Mouse (Mus musculus) G1E (cell line): ENCODE data around the gene Mtmr6. TPM values are rescaled to one million over a fixed set of nuclear protein-coding genes. Genes with fewer than 3 reads are reported as not detected.
A peak's percentile ranks its signal among the peaks of the same experiment; 100 is the strongest.

ENCODE experiments used
- ATAC-seq: 2 replicates; pipeline ENCODE4 v1.8.0; 2016; ENCODE audit warnings: mild to moderate bottlenecking; ENCODE audit not compliant: insufficient number of reproducible peaks, poor library complexity, low FRiP score, severe bottlenecking; ENCODE audit errors: extremely low read depth
- DNase-seq: peaks from one replicate; pipeline ENCODE4 v3.0.0; 2012; ENCODE audit warnings: low spot score
- H3K27me3 ChIP-seq: 2 replicates; pipeline ENCODE4 v1.6.1; 2012; ENCODE audit warnings: mild to moderate bottlenecking, low read length, inconsistent platforms; ENCODE audit not compliant: insufficient read depth
- H3K36me3 ChIP-seq: replicated peaks from 2 replicates; pipeline ENCODE3; 2012; ENCODE audit warnings: mild to moderate bottlenecking, inconsistent platforms
- H3K4me1 ChIP-seq: 2 replicates; pipeline ENCODE4 v1.6.1; 2012; ENCODE audit warnings: low read depth, low read length, inconsistent platforms, mixed read lengths; ENCODE audit not compliant: insufficient read depth
- H3K4me3 ChIP-seq: 2 replicates; pipeline ENCODE4 v1.5.1; 2012; ENCODE audit warnings: low read depth, mild to moderate bottlenecking, inconsistent platforms, low read length, moderate library complexity, mixed read lengths
- H3K9me3 ChIP-seq: replicated peaks from 2 replicates; pipeline ENCODE4 v1.6.1; 2012; ENCODE audit warnings: inconsistent platforms
- CTCF ChIP-seq: IDR thresholded peaks from 2 replicates; pipeline ENCODE4 v1.5.1; 2012; ENCODE audit warnings: low read depth, low read length, inconsistent platforms, mixed read lengths
- GATA1 ChIP-seq: IDR thresholded peaks from 2 replicates; pipeline ENCODE4 v1.6.1; 2012; ENCODE audit warnings: borderline replicate concordance, low read length, inconsistent platforms, mixed read lengths
- GATA2 ChIP-seq: IDR thresholded peaks from 2 replicates; pipeline ENCODE4 v1.6.1; 2012; ENCODE audit warnings: low read depth, low read length, inconsistent platforms, borderline replicate concordance
- POLR2AphosphoS5 ChIP-seq: IDR thresholded peaks from 2 replicates; pipeline ENCODE4 v1.6.1; 2012; ENCODE audit warnings: low read depth, low read length, inconsistent platforms; ENCODE audit not compliant: insufficient replicate concordance
- TAL1 ChIP-seq: conservative IDR thresholded peaks from 2 replicates; pipeline ENCODE4 v1.6.1; 2012; ENCODE audit warnings: low read depth, low read length, inconsistent platforms, mixed read lengths
- polyA plus RNA-seq: library from polyadenylated mRNA; stranded (reverse); fragments of >175 nt; gene quantifications from 2 replicates; pipeline ENCODE4 v1.2.3, GENCODE M21; 2012
- total RNA-seq, 2 experiments: library from RNA; stranded (forward) in 1 of 2; stranded (reverse) in 1 of 2; fragments of 200-1000 nt in 1 of 2; fragments of >200 nt in 1 of 2; fragmentation: Nextera tagmentation in 1 of 2; gene quantifications; 2 replicates each; pipeline ENCODE4 v1.2.3; 2014 to 2017

Mtmr6 gene
- total and polyA plus RNA-seq, 3 experiments: 10.0 to 67.6 (median 28.4) TPM

DNA sequence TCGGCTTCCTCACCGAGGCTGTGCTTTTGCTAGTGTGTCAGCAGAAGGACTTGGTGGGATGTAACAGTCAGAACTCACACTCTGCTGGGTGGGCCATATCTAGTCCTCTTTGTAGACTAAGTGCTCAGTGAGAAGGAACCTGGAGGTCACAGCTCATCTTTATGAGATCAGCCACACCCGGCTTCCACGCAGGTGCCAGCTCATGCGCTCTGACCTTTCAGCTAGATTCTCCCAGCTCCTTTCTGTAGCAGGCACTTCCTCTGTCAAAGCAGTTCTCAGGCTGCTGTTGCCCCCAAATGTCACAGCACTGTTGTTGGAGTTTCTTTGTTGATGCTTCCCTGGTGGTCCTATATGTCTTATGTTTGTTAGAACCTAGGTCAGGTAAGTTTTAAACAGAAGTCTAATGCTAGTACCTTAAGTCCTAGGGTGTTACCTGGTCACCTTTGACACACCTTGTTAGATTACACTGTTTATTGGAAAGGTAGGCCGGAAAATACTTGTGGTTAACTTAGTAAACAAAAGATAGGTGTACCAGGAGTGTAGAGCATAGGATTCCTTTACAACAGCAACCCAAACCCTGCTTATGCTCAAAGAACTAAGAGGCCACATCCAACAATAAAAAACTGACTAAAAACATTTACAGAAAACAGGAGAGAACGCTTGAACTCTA, 21.3 kb downstream of the Mtmr6 start:
- TF ChIP-seq GATA1 (no peak), CTCF (no peak), TAL1 (no peak), POLR2AphosphoS5 (no peak), GATA2 (no peak)
- Histone ChIP-seq H3K27me3 (no peaks in the 10 kb centered on the region), H3K9me3 (no peaks in the 10 kb centered on the region), H3K36me3 (peaks cover 49% of the 10 kb centered on the region), H3K4me1 (peaks cover 3% of the 10 kb centered on the region; the same call in 1 of the 2 replicates), H3K4me3 (no peak overlapping the region)
- DNase-seq: no peak
- no peak for ATAC-seq

DNA sequence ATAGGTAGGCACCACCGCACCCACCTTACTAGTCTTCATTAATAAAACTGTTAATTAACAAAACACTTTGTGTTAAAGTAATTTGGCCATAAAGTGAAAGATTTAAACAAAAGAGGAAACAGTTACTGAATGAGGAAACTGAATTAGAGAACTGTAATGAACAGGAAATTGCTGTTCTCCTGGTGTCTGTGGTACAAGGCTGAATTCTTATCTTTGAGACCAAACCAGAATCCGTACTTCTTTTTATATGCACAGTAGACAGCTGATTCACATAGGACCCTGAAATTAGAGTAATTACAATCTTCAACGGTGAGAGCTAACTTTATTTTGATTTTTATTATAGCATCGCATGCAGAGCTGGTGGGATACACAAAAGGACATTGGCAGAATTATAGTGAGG, 25.3 kb downstream of the Mtmr6 start:
- H3K27me3 ChIP-seq: no peaks in the 10 kb centered on the region
- no peak for TF ChIP-seq POLR2AphosphoS5
- no peak for TF ChIP-seq TAL1
- no peak for TF ChIP-seq CTCF
- no peak for TF ChIP-seq GATA1
- no peak for TF ChIP-seq GATA2
- DNase-seq: no peak
- no peaks in the 10 kb centered on the region for H3K9me3 ChIP-seq
- H3K4me1 ChIP-seq: peaks cover 3% of the 10 kb centered on the region; the same call in 1 of the 2 replicates
- H3K4me3 ChIP-seq: no peak overlapping the region
- H3K36me3 ChIP-seq: peaks cover 64% of the 10 kb centered on the region
- ATAC-seq: peak; percentile 49; the same call in 1 of the 2 replicates

DNA sequence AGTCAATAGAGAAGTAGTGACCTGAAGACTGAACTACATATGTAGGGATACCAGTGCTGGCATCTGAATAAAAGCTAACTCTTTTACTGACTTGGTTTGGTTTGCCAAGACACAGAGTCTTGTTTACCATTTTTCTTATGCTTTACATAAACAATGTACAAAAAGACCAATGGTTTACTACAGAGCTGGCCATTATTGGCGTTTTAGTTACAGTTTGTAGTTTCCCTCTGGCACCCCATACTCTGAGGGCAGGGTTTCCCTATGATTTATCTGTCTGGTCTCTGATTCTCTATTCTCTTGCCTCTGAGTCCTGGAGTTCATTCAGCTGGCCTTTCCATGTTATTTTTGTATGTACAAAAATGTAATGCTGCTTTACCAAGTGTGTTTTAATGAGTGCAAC, 30.5 kb downstream of the Mtmr6 start:
- no peak for DNase-seq
- no peak for TF ChIP-seq GATA1
- no peak for TF ChIP-seq CTCF
- no peak for TF ChIP-seq POLR2AphosphoS5
- TF ChIP-seq GATA2: no peak
- no peak for TF ChIP-seq TAL1
- Histone ChIP-seq H3K9me3 (no peaks in the 10 kb centered on the region), H3K4me1 (no peaks in the 10 kb centered on the region), H3K27me3 (no peaks in the 10 kb centered on the region), H3K36me3 (peaks cover 69% of the 10 kb centered on the region), H3K4me3 (no peak overlapping the region)
- ATAC-seq: no peak

DNA sequence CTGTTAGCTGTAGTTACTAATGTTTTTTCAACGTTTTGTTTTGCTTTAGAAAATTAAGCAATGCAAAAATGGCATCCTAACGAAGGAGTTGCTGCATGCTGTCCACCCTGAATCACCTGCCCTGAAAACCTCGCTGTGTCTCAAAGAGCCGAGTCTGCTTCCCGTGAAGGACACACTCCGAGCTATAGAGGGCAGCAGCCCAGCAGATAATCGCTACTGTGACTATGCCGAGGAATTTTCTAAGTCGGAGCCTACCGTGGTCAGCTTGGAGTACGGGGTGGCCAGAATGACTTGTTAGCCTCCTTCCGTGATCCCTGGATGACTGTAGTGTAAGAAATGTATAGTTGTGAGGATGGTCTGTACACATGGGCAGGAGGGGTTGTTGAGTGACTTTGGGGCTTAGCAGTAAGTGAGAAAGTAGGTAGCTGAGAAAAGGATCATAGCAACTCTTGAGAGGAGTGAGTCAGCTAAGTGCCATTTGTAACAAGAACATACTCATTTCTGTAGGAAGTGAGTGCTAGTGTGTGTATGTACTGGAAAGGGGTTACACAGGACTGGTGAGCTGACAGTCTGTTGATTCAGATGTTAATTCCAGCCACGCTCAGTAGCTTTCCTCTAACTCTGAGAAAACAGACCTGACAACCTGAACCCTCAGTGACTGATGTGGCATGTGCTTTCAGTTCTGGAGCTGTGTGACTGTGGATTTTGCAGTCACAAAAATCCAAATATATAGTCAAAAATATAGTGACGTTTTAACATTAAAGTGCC, 35.4 kb downstream of the Mtmr6 start:
- no peaks in the 10 kb centered on the region for H3K9me3 ChIP-seq
- H3K27me3 ChIP-seq: no peaks in the 10 kb centered on the region
- no peak for TF ChIP-seq GATA1
- TF ChIP-seq POLR2AphosphoS5: no peak
- no peak for TF ChIP-seq CTCF
- TF ChIP-seq GATA2: no peak
- TF ChIP-seq TAL1: no peak
- DNase-seq (no peak), ATAC-seq (no peak)
- H3K36me3 ChIP-seq: peaks cover 62% of the 10 kb centered on the region
- H3K4me1 ChIP-seq: no peaks in the 10 kb centered on the region
- no peak overlapping the region for H3K4me3 ChIP-seq

DNA sequence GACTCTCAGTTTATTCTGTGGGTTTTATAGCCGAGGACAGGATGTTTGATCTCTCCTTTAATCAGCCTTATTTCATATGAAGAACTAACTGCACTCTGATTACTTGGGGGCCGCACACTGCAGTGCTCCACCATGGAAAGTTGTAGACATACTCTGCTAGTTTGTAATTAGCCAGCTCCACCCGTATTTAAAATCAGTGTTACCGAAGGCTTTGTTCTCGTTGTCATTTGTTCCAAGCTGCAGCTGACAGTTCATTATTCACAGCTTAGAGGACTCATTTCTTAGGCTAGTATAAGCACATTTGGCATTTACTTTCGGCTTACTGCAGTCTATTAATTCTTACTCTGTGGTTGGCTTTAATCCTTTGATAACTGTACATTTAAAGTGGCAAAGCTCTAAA, 36.0 kb downstream of the Mtmr6 start:
- Histone ChIP-seq H3K36me3 (peaks cover 62% of the 10 kb centered on the region), H3K4me3 (no peak overlapping the region), H3K4me1 (no peaks in the 10 kb centered on the region), H3K27me3 (no peaks in the 10 kb centered on the region), H3K9me3 (no peaks in the 10 kb centered on the region)
- no peak for ATAC-seq
- TF ChIP-seq CTCF (no peak), GATA1 (no peak), GATA2 (no peak)
- no peak for DNase-seq

DNA sequence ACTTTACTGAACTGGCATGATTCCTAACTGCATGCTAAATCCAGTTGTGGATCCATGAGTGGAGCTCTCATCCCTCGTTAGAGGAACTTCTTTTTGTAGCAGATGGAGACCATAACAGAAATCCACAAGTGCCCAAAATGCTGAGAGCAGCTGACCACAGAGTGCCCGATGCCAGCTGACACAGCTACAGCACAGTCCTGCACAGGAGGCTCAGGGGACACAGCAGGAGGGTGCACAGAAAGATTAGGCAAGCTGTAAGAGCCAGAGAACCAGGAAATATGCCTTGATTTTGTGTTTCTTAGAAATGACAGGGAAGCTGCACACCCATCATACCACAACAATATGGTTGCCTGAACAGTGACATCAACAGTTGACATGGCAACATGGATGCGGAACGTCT, 37.4 kb downstream of the Mtmr6 start:
- Histone ChIP-seq H3K4me3 (no peak overlapping the region), H3K4me1 (no peaks in the 10 kb centered on the region), H3K27me3 (no peaks in the 10 kb centered on the region), H3K36me3 (peaks cover 50% of the 10 kb centered on the region), H3K9me3 (no peaks in the 10 kb centered on the region)
- ATAC-seq (no peak), DNase-seq (no peak)
- TF ChIP-seq TAL1: no peak
- no peak for TF ChIP-seq GATA1
- no peak for TF ChIP-seq POLR2AphosphoS5
- TF ChIP-seq GATA2: no peak
- TF ChIP-seq CTCF: no peak
